Mouse (Mus musculus) kidney, adult 2 months (tissue): ENCODE measurements at regions not wholly inside any gene's neighbourhood (a gene's known extent, or its start where the extent isn't known, plus 50 kb on each side); places are given as distances from the start of the nearest gene placed in this dataset.

Experiments used
- DNase-seq: peaks from one replicate; pipeline ENCODE4 v3.0.0; 2021
- H3K27ac ChIP-seq: fragments of 200-500 bp; 2 replicates; pipeline ENCODE4 v1.5.1; 2012; ENCODE audit warnings: low read depth, low read length, control low read depth, inconsistent platforms; ENCODE audit not compliant: insufficient read depth
- H3K27me3 ChIP-seq: fragments of 200-500 bp; replicated peaks from 2 replicates; pipeline ENCODE4 v1.6.1; 2012; ENCODE audit warnings: mild to moderate bottlenecking, moderate library complexity, low read length, inconsistent platforms; ENCODE audit not compliant: control insufficient read depth, insufficient read depth
- H3K36me3 ChIP-seq: fragments of 200-500 bp; 2 replicates; pipeline ENCODE4 v1.6.1; 2012; ENCODE audit warnings: mild to moderate bottlenecking, moderate library complexity, low read length, inconsistent platforms; ENCODE audit not compliant: control insufficient read depth, insufficient read depth
- H3K4me1 ChIP-seq: fragments of 200-500 bp; 2 replicates; pipeline ENCODE4 v1.6.1; 2011; ENCODE audit warnings: low read length; ENCODE audit not compliant: control insufficient read depth, insufficient read depth
- H3K4me3 ChIP-seq: fragments of 200-500 bp; 2 replicates; pipeline ENCODE4 v1.5.1; 2011; ENCODE audit warnings: mild to moderate bottlenecking, low read depth, low read length, control low read depth; ENCODE audit not compliant: insufficient read depth
- CTCF ChIP-seq: fragments of 200-500 bp; conservative IDR thresholded peaks from 2 replicates; pipeline ENCODE4 v1.5.1; 2011; ENCODE audit warnings: low read depth, mild to moderate bottlenecking, control low read depth, low read length, moderate library complexity, mixed read lengths; ENCODE audit not compliant: insufficient read depth, insufficient read length
- POLR2A ChIP-seq: fragments of 200-500 bp; IDR thresholded peaks from one replicate; pipeline ENCODE4 v1.6.1; 2011; ENCODE audit warnings: low read depth, low read length, control low read depth
- WGBS: fragments of 180-500 bp; shearing (Covaris S2); methylation state at CpG from one replicate; pipeline ENCODE4 v1.1.7; 2018; 5-methylcytosine and 5-hydroxymethylcytosine counted together

GRCm38 (mm10) chr8:78090382-78091122 lies 122.5 kb upstream of the Ttc29 start:
- Histone ChIP-seq H3K27me3 (no peaks in the 10 kb centered on the region), H3K27ac (no peak overlapping the region), H3K36me3 (no peaks in the 10 kb centered on the region), H3K4me1 (no peaks in the 10 kb centered on the region), H3K4me3 (no peak overlapping the region)
- TF ChIP-seq CTCF = no peak
- TF ChIP-seq POLR2A = no peak
- WGBS = 88% methylated on average over 9 of the region's 9 CpGs
- DNase-seq = no peak

GRCm38 (mm10) chr8:78096383-78096782 lies 116.7 kb upstream of the Ttc29 start:
- TF ChIP-seq CTCF (no peak; the same call in 1 of the 2 replicates), POLR2A (no peak)
- 71% methylated on average over 5 of the region's 5 CpGs for WGBS
- DNase-seq = no peak
- H3K27ac ChIP-seq = no peak overlapping the region
- no peaks in the 10 kb centered on the region for H3K27me3 ChIP-seq
- no peaks in the 10 kb centered on the region for H3K36me3 ChIP-seq
- no peak overlapping the region for H3K4me3 ChIP-seq
- no peaks in the 10 kb centered on the region for H3K4me1 ChIP-seq

- Histone ChIP-seq H3K4me3 (no peak overlapping the region), H3K27ac (no peak overlapping the region), H3K4me1 (no peaks in the 10 kb centered on the region), H3K27me3 (no peaks in the 10 kb centered on the region), H3K36me3 (no peaks in the 10 kb centered on the region)
- no peak for TF ChIP-seq POLR2A
- TF ChIP-seq CTCF = no peak
- no peak for DNase-seq
- WGBS = 47% methylated on average over 6 of the region's 6 CpGs
These were observed 114.8 kb upstream of the Ttc29 start for GRCm38 (mm10) chr8:78098191-78098745.

GRCm38 (mm10) chr8:78099091-78099490 lies 114.0 kb upstream of the Ttc29 start:
- no peaks in the 10 kb centered on the region for H3K4me1 ChIP-seq

GRCm38 (mm10) chr8:78107339-78107738 lies 105.8 kb upstream of the Ttc29 start:
- no peaks in the 10 kb centered on the region for H3K36me3 ChIP-seq
- 70% methylated on average over 7 of the region's 7 CpGs for WGBS
- no peak for DNase-seq
- TF ChIP-seq CTCF = no peak
- no peak for TF ChIP-seq POLR2A
- no peak overlapping the region for H3K27ac ChIP-seq
- H3K4me3 ChIP-seq = no peak overlapping the region
- no peaks in the 10 kb centered on the region for H3K4me1 ChIP-seq
- H3K27me3 ChIP-seq = no peaks in the 10 kb centered on the region

More at GRCm38 (mm10) chr8:78099091-78099490, 114.0 kb upstream of the Ttc29 start:
- DNase-seq = no peak
- WGBS = 67% methylated on average over 3 of the region's 3 CpGs
- H3K36me3 ChIP-seq = no peaks in the 10 kb centered on the region
- H3K27me3 ChIP-seq = no peaks in the 10 kb centered on the region
- H3K27ac ChIP-seq = no peak overlapping the region
- H3K4me3 ChIP-seq = no peak overlapping the region
- TF ChIP-seq POLR2A (no peak), CTCF (no peak)

- TF ChIP-seq CTCF (no peak), POLR2A (no peak)
- DNase-seq = peak; percentile 2
- Histone ChIP-seq H3K27me3 (no peaks in the 10 kb centered on the region), H3K4me1 (no peaks in the 10 kb centered on the region), H3K36me3 (no peaks in the 10 kb centered on the region), H3K27ac (no peak overlapping the region), H3K4me3 (no peak overlapping the region)
- 72% methylated on average over 3 of the region's 3 CpGs for WGBS
These were observed 103.0 kb upstream of the Ttc29 start for GRCm38 (mm10) chr8:78110003-78110649.

GRCm38 (mm10) chr8:78113105-78113504 lies 100.0 kb upstream of the Ttc29 start:
- H3K4me3 ChIP-seq = no peak overlapping the region
- 15% methylated on average over 12 of the region's 12 CpGs for WGBS
- no peak for DNase-seq

More at GRCm38 (mm10) chr8:78113105-78113504, 100.0 kb upstream of the Ttc29 start:
- Histone ChIP-seq H3K27me3 (no peaks in the 10 kb centered on the region), H3K36me3 (no peaks in the 10 kb centered on the region), H3K27ac (no peak overlapping the region), H3K4me1 (no peaks in the 10 kb centered on the region)
- TF ChIP-seq POLR2A (no peak), CTCF (no peak)
